Mouse (Mus musculus): ENCODE results near the gene Arpc4.

- TF ChIP-seq CTCF (IDR thresholded peaks at IDR 0.05; ENCODE audit: low read depth) = no peak
- no peak for TF ChIP-seq EP300 (IDR thresholded peaks at IDR 0.05; ENCODE audit: low read depth)
Observed at GRCm38 (mm10) chr6:113438721-113439430, 61.0 kb downstream of the Arpc4 start.

Data from heart, postnatal 0 days (tissue).